Mouse (Mus musculus) embryo, embryonic 10 days (tissue): ENCODE measurements around the gene Gm37240.
A peak's percentile ranks its signal among the peaks of the same experiment; 100 is the strongest.

ENCODE experiments used
- DNase-seq: peaks from one replicate; pipeline ENCODE4 v3.0.0-alpha.2; 2015; ENCODE audit warnings: low spot score

The Gm37240 gene

DNA sequence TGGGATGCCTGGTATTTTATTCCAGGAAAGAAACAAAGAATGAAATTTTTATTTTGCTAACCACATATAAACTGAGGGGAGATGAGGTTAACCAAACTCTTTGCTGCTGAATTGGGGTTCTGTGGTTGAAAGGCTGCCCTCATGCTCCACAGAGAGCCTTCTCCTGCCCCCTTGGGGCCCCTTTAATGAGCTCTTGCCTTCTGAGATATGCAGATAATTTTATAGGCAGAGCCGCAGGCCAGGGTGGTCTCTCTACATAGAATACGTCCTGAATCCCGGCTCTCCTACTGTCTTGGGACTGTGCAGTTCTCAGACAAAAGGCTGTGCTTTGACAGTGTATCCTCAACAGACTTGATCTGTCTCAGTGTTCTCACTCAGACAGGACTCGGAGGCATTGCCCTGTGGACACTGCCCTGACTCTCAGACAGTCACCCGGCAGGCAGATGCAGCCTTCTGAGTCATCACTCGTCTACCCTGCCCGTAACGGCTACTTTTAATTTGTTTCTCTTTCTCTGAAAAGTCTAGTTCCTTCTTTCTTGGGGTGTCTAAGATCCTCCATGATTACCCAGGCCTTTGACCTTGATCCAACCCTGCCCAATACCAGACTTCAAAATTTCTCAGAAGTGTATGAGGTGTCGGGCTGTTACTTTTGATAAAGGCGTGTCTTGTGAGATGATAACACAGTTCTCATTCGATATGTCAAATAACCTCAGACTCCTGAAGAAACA is 1184.1 kb downstream of the Gm37240 start:
- DNase-seq, result no peak

GRCm38 (mm10) chr3:84701964-84702363 is 1185.4 kb downstream of the Gm37240 start:
- no peak for DNase-seq

DNA sequence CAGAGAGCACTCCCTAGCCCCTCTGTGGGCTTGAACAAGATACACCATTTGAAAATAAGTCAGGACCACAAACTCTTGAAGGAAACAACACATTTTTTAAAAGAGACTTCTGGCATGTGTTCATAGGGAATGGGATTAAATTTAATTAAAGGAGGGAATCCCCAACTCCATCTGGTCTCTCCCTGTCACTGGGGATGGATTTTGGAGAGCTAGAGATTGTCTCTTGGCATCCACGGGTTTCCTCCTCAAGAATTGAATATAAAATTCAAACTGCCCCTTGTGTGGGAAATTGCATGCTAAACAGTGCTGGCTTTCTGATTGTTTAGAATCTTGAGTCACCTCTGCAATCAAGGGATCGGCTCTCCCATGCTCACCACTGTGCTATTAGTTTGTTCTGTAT is 1185.8 kb downstream of the Gm37240 start:
- DNase-seq, result no peak

DNA sequence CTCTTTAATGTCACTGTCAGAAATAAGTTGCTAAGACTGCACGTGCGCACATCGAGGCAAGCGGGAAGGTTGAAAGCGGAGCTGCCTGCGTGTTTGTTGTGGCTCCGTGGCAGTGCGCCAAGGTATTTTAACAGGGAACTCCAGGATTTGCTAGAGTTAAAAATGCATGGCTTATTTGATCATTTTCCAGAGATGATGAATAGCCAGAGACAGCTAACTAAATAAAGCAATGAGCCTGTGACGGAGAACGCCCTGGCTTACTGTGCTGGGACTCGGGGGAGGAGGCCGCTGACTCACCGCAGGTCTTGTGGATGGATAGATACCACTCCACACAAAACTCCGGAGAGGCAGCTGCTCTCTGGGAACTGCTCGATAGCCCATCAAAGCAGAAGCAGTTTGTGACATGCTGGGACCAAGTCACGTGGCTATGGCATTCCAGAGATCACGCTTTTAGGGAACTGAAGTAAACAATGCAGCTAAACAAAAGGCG is 1190.8 kb downstream of the Gm37240 start:
- no peak for DNase-seq

- DNase-seq, result no peak
Measured at GRCm38 (mm10) chr3:84695867-84696361, 1191.4 kb downstream of the Gm37240 start.

DNA sequence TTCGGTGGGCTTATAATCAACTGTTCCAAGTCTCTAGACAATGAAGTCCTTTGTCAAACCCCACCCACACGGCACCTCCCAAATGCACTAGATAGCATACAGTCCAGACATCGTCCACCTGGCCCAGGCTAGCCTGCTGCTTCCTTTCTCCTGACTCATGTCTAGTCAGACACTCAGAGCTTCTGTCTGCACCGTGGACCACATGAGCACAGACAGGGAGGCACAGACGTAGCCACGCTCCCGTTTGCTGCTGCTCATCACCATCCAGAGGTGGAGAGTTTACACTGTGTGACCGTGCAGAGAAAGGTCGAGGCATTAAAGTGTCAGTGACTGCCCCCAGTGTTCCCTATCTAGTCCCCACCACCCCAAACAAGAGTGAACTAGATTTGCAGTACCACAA is 1191.9 kb downstream of the Gm37240 start:
- no peak for DNase-seq

GRCm38 (mm10) chr3:84693886-84694285 is 1193.4 kb downstream of the Gm37240 start:
- no peak for DNase-seq

GRCm38 (mm10) chr3:84692647-84693199 is 1194.6 kb downstream of the Gm37240 start:
- peak; percentile 38 for DNase-seq

- no peak for DNase-seq
Measured at GRCm38 (mm10) chr3:84690091-84690771, 1197.1 kb downstream of the Gm37240 start.

DNA sequence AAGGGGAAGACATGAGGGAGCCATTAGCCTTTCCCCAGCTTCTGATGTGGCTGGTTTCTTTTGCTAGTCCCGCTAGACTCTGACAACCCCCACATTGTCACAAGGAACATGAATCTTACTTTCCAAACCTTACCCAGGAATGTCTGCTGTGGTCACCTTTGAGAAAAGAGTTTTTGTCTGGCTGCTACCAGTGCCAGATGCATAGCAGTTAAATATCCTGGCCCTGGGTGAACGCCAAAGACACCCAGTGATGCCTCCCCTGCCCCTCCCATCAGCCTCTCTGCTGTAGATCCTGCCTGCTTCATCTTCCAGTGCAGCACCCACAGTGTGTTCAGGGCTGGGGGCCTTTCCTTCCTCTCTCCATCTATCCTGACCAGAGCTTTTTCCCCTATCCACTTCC is 1197.7 kb downstream of the Gm37240 start:
- DNase-seq, result no peak

DNA sequence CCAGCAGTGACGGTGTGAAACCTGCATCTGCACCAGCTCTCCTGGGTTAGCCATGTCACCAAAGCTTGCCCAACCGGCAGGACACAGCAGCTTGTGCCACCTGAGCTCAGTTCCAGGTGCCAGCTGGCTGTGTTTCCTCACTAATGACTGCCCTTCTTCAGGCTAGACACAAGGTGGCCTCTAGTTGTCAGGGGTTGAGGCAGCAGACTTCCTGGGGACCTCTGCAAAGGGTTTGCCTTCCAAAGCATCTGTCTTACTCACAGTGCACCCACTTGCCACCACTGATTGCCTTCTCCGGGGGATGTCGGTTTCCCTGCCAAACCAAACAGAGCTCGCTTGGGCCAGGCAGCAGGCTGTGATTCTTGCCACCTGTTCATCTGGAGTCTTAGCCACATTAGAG is 1199.1 kb downstream of the Gm37240 start:
- no peak for DNase-seq

DNA sequence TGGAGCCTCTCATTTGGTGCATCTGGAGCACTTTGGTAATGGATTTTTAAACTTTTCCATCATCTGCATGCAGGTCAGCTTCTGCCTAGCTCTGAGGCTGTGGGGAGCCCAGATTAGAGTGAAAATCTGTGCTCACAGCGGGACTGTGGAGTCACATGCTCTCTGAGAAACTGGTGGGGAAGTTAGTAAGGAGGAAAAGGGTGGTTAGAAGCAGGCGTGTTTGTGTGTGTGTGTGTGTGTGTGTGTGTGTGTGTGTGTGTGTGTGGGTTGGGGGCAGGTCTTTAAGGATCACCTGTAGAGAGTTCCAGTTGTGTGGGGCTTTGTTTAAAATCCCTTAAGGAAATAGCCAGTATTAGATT is 1199.9 kb downstream of the Gm37240 start:
- no peak for DNase-seq

DNA sequence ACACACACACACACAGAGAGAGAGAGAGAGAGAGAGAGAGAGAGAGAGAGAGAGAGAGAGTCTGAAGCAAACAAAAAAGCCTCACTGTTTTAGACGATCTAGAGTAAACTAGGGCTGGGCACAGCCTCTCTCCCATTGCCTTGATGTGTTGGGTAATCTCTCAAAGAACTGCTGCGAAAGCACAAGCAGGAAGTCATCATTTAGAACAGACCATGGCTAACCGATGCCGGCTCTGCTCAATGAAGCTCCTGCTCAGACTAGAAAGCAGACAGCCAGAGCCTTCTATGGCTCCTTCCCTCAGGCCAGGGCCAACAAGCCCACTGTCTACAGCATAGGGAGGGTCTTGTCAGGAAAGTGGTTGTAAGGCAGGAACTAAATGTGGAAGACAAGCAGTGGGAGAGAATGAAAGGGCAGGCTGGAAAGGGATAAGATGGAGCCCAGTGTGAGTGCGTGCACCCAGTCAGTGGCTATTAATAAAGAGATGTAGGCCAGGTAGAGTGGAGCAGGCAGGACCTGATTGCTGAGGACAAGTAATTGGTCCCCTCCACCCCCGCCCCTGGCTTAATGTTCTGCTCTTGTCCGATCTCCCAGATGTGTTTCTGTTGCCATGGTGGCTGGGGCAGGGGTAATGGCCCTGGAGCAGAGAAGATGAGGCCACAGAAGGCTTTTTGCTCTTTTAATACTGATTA is 1200.4 kb downstream of the Gm37240 start:
- DNase-seq, result no peak

GRCm38 (mm10) chr3:84686294-84686672 is 1201.0 kb downstream of the Gm37240 start:
- no peak for DNase-seq

GRCm38 (mm10) chr3:84685662-84686293 is 1201.5 kb downstream of the Gm37240 start:
- no peak for DNase-seq

DNA sequence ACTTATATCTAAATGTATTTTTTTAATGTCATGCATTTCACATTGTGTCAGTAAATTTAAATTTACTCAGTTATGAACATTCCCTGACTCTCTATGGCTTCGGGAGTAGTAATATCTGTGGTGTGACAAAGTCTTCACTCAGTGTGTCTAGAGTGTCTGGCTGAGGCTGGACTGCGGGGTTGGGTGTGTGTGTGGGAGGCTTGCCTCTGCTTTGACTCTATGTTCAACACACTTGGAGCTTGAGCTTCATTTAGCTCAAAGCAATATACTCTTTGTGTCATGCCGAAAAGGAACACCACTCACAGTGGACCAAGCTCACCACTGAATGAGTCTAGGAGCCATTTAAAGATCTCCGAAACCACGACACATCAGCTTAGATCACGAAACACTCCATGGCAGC is 1203.5 kb downstream of the Gm37240 start:
- DNase-seq, result no peak

GRCm38 (mm10) chr3:84681699-84682098 is 1205.6 kb downstream of the Gm37240 start:
- DNase-seq, result no peak

- no peak for DNase-seq
Measured at GRCm38 (mm10) chr3:84680062-84680461, 1207.3 kb downstream of the Gm37240 start.

- no peak for DNase-seq
Measured at GRCm38 (mm10) chr3:84679542-84679941, 1207.8 kb downstream of the Gm37240 start.

GRCm38 (mm10) chr3:84678891-84679290 is 1208.4 kb downstream of the Gm37240 start:
- no peak for DNase-seq

- DNase-seq, result no peak
Measured at GRCm38 (mm10) chr3:84675710-84676109, 1211.6 kb downstream of the Gm37240 start.

DNA sequence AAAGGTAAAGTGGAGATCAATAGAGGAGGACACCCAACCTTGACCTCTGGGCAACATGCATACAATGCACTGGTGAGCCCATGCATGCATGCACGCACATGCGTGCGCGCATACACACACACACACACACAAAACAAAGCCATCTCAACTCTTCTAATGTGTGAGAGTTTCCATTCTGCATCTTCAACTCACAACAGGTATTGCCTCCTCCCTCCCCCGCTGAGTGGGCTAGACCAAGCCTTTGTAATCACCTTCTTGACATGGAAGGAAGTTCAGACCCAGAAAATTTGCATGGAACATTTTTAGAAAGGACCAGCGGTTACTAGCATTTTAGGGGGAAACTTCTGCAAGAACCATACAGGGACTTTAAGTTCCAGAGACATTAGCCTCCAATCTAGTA is 1213.8 kb downstream of the Gm37240 start:
- DNase-seq, result no peak
